24 mouse cellular contexts compared by ENCODE assay signal in the genomic region with DNA sequence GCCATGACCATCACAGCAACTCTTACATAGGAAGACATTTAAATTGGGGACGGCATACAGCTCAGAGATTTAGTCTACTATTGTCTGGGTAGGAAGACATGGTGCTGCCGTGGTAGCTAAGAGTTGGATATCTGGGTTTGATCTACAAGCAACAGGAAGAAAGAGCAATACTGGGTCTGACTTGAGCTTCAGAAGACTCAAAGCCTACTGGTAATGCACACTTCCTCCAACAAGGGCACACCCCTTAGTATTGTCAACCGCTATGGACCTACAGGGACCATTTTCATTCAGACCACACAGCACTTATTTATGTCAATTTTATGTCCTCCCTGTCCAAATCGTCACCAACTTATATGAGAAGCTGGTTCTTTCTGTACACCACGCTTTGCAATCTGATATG.
"Had no signal": no experiment of that assay in that cellular context is flagged by ENCODE, and none has a peak within 500 bp of the region (broad histone marks: within the 10 kb centered on the region; RNA-seq: fewer than 3 reads in every experiment).

No protein-coding gene starts in this region.

- H3K4me1 ChIP-seq: heart, embryonic 10.5 days; heart, embryonic 12.5 days; hindbrain, embryonic 10.5 days; hindbrain, embryonic 12.5 days; hindbrain, embryonic 15.5 days; limb, embryonic 10.5 days; limb, embryonic 12.5 days; liver, embryonic 13.5 days; liver, embryonic 15.5 days had no signal

- H3K36me3 ChIP-seq: heart, embryonic 10.5 days; heart, embryonic 12.5 days; hindbrain, embryonic 10.5 days; hindbrain, embryonic 12.5 days; hindbrain, embryonic 15.5 days; limb, embryonic 10.5 days; limb, embryonic 12.5 days; liver, embryonic 13.5 days; liver, embryonic 15.5 days had no signal

- H3K27me3 ChIP-seq: heart, embryonic 12.5 days; hindbrain, embryonic 12.5 days; hindbrain, embryonic 15.5 days; limb, embryonic 12.5 days; liver, embryonic 13.5 days; liver, embryonic 15.5 days had no signal

- H3K27ac ChIP-seq: gastrocnemius, adult 2 months; heart, embryonic 10.5 days; hindbrain, embryonic 10.5 days; hindbrain, embryonic 12.5 days; hindbrain, embryonic 15.5 days; hindbrain, postnatal 0 days; layer of hippocampus, adult 2 months; left cerebral cortex, adult 2 months; limb, embryonic 10.5 days; limb, embryonic 12.5 days; liver, embryonic 13.5 days; liver, embryonic 15.5 days had no signal

- H3K4me3 ChIP-seq: gastrocnemius, adult 2 months; heart, embryonic 10.5 days; heart, embryonic 12.5 days; hindbrain, embryonic 10.5 days; hindbrain, embryonic 12.5 days; hindbrain, embryonic 15.5 days; layer of hippocampus, adult 2 months; left cerebral cortex, adult 2 months; limb, embryonic 10.5 days; limb, embryonic 12.5 days; liver, embryonic 13.5 days; liver, embryonic 15.5 days had no signal

- DNase-seq: gastrocnemius, adult 2 months; gastrocnemius, postnatal 10 days; gastrocnemius, postnatal 25 days; heart, adult 18-20 months; heart, postnatal 10 days; heart, postnatal 4 days; kidney, adult 11 months; kidney, adult 8-10 months; kidney, postnatal 10 days; kidney, postnatal 25 days; kidney, postnatal 4 days; liver; liver, embryonic 13.5 days had no signal
